Mouse (Mus musculus): Measurements from ENCODE around the gene Gm11127.
"Not testable (repeated sequence)": the region's sequence is repeated elsewhere in the genome, so short reads cannot be mapped to it uniquely, and the experiment has no call there.

Gene Gm11127

GRCm38 (mm10) chr17:36058362-36058761 is at the start of gene Gm11127:
Gene Gm11127 (minus strand): TSS chr17:36058371.
- DNase-seq (ENCODE audit: low spot score), result not testable (repeated sequence)

DNA sequence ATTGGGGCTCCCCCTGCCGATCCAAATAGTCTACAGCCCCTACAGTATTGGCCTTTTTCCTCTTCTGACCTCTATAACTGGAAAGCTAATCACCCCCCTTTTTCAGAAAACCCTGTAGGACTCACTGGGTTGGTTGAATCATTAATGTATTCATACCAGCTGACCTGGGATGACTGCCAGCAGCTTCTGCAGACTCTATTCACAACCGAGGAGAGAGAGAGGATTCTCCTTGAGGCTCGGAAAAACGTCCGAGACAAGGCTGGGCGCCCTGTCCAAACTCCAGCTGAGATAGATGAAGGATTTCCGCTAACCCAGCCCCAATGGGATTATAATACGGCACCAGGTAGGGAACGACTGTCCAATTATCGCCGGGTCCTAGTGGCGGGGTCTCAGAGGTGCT is 43.9 kb upstream of the Gm11127 start:
- DNase-seq (ENCODE audit: low spot score), result not testable (repeated sequence)

GRCm38 (mm10) chr17:36099603-36100002 is 41.4 kb upstream of the Gm11127 start:
- DNase-seq (ENCODE audit: low spot score), result not testable (repeated sequence)

DNA sequence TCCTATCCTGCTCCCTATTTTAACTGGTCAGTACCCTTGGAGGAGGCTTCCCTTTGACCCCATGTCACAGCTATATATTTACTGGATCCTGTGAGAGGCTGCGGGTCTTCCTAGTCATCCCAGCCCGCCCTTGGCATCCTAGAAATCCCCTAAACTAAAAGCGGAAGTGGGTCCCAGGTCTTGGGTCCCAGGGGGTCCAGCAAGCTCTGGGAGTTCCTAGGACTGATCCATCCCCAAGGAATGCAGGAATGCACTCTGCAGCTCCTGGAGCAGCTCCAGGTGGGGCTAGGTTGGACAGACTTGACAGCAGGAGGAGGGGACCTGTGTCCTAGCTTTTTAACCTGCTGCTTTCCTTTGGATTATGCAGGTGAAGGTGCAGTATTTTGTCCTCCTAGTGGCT is 35.8 kb upstream of the Gm11127 start:
- DNase-seq (ENCODE audit: low spot score), result no peak

DNA sequence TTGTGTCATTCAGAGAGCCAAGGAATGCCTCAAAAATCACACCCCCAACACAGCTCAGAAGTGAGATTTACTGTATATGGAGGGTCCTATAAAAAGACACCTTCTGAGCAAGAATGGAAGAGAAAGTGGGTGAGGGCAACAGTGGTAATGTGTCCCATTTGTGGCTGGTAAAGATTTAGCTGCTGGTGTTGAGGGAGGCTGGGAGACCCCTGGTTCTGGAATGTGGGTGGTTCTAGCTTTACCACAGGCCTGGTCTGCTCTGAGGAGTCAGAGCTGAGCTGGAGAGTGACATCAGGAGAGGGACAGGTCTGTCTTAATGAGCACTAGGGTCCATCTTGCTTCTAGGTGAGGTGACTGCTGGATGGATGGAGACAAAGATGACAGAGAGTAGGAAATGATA is 34.3 kb upstream of the Gm11127 start:
- DNase-seq (ENCODE audit: low spot score), result not testable (repeated sequence)

- not testable (repeated sequence) for DNase-seq (ENCODE audit: low spot score)
Observed at GRCm38 (mm10) chr17:36091933-36092332, 33.8 kb upstream of the Gm11127 start.

DNA sequence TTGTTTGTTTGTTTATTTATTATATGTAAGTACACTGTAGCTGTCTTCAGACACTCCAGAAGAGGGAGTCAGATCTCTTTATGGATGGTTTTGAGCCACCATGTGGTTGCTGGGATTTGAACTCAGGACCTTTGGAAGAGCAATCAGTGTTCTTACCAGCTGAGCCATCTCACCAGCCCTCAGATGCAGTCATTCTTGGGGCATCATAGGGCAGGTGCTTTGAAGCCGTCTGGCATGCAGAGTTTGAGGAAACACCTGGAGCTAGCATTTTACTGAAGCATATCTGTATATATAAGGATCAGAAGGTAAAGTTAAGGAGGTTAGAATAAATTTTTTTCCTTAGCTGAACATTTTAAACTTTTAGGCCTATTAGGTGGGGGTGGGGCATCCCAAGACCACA is 27.8 kb upstream of the Gm11127 start:
- DNase-seq (ENCODE audit: low spot score), result not testable (repeated sequence)

DNA sequence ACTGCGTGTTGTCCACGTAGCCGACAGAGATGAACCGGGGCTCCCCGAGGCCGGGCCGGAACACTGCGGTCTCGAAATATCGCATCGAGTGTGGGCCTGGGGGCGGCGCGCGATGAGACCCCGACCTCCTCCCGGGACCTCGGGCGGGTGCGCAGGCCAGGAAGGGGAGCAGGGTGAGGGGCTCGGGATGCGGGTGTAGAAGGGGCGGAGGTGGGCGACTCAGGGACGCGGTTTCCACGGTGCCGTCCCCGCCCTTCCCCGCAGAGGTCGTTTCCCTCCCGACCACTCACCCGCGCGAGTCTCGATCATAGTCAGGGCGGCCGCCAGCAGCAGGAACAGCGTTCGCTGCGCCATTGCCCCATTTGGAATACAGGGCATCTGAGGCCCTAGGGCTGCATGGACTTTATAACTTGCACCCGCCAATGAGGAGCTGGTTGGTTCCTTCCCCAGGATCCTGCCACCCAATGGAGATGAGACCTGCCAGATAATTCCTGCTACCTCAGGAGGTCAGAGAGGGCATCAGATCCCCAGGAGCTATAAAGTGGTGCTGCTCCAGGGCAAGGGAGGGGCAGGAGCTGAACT is 25.8 kb upstream of the Gm11127 start:
- no peak for DNase-seq (ENCODE audit: low spot score)

DNA sequence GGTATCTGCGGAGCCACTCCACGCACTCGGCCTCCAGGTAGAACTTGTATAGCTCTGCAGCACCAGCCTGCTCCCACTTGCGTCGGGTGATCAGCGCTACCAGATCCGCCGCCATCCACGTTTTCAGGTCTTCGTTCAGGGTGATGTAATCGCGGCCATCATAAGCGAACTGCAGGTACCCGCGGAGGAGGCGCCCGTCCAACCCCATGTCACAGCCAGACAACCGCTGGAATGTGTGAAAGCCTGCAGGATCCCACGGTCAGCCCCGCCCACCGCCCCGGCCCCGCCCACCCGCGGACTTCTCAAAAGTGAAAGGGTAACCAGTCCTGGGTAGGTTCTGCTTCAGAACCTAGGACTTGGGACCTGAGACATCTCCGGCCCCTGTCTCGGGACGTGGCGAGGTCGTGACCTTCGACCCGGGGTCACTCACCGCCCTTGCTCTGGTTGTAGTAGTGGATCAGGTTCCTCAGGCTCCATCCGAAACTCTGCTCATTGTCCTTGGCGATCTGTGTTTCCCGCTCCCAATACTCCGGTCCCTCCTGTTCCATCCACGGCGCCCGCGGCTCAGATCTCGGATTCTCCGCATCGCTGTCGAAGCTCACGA is 25.2 kb upstream of the Gm11127 start:
- no peak for DNase-seq (ENCODE audit: low spot score)

GRCm38 (mm10) chr17:36082519-36083232 is 24.5 kb upstream of the Gm11127 start:
- DNase-seq (ENCODE audit: low spot score), result not testable (repeated sequence)

GRCm38 (mm10) chr17:36081901-36082300 is 23.7 kb upstream of the Gm11127 start:
- DNase-seq (ENCODE audit: low spot score), result not testable (repeated sequence)

GRCm38 (mm10) chr17:36060829-36061228 is 2.7 kb upstream of the Gm11127 start:
- DNase-seq (ENCODE audit: low spot score), result peak; percentile 84

GRCm38 (mm10) chr17:36057927-36058326 is 244 bp downstream of the Gm11127 start:
- not testable (repeated sequence) for DNase-seq (ENCODE audit: low spot score)

- DNase-seq (ENCODE audit: low spot score), result no peak
Observed at GRCm38 (mm10) chr17:36043286-36043685, 14.9 kb downstream of the Gm11127 start.

- DNase-seq (ENCODE audit: low spot score), result peak; percentile 45
Observed at GRCm38 (mm10) chr17:36042610-36043169, 15.5 kb downstream of the Gm11127 start, which contains the start of the genes H2-T22 and Gm6034. Gene H2-T22 (minus strand): TSS chr17:36042747. Gene Gm6034 (plus strand): TSS chr17:36042961.

- DNase-seq (ENCODE audit: low spot score), result not testable (repeated sequence)
Observed at GRCm38 (mm10) chr17:36042055-36042454, 16.1 kb downstream of the Gm11127 start.

DNA sequence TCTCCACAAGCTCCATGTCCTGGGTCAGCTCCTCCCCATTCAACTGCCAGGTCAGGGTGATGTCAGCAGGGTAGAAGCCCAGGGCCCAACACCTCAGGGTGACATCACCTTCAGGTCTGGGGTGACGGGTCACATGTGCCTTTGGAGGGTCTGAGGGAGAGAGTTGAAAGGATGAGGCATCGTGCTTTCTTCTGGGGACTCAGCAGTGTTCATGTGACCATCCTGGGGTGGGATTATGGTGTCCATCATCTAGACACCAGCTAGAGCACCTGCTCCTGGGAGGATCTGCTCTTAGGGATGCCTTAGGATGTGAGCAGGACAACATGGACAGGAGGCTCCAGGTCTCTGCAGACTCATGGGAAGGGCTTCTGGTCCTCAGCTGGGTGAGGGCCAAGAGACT is 17.6 kb downstream of the Gm11127 start:
- DNase-seq (ENCODE audit: low spot score), result not testable (repeated sequence)

DNA sequence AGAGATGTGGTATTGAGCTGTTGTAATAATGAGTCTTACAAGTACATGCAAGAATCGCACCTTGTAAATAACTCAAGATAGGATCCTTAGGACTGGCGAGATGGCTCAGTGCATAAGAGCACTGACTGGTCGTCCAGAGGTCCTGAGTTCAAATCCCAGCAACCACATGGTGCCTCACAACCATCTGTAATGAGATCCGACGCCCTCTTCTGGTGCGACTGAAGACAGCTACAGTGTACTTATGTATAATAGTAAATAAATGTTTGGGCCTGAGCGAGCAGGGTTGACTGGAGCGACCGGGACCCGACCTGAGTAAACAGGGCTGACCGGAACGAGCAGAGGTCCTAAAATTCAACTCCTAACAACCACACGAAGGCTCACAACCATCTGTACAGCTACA is 22.0 kb downstream of the Gm11127 start:
- DNase-seq (ENCODE audit: low spot score), result not testable (repeated sequence)

DNA sequence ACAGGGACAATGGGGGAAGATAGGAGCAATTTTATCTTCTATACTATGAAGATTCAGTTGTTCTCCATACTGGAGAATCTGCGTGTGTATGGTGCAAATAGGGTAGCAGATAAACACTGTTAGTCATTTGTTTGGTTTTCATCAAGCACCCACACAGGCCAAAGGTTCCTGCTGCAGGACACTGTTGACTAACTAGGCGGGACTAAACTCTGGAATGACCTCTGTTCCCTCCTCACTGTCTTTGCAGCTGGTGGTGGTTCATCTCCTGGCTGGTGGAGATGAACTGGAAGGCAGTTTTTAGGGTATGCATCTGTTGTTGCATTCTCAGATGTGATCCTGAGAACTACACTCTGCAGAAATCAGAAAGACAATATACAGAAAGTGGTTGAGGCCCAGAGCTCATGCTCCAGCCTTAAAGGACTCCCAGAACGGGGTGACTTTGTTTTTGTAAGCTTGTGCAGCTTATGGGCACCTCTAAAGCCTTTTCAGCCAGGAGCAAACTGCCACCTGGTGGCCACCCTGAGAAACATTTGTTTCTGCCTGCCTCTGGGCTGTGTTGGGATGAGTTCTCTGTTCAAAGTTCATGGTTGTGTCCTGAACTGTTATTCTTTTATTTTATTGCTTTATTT is 23.0 kb downstream of the Gm11127 start:
- not testable (repeated sequence) for DNase-seq (ENCODE audit: low spot score)

DNA sequence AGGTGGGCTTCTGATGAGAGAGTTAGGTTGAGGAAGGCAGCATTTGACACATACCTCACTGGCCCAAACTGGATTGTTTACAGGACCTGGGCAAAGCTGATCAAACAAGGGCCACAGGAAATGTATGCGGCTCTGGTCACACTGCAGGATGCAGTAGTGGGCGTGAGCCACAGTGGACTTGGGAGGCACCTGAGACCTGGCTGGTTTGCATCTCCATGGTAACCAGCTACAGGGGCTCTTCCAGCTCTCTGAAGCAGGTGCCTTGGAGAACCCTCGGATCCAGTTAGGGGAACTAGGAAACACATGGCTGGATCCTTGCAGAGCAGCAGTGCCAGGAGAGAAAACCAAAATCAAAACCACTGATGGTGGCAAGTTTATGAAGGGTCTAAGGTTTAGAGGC is 23.6 kb downstream of the Gm11127 start:
- DNase-seq (ENCODE audit: low spot score), result not testable (repeated sequence)

DNA sequence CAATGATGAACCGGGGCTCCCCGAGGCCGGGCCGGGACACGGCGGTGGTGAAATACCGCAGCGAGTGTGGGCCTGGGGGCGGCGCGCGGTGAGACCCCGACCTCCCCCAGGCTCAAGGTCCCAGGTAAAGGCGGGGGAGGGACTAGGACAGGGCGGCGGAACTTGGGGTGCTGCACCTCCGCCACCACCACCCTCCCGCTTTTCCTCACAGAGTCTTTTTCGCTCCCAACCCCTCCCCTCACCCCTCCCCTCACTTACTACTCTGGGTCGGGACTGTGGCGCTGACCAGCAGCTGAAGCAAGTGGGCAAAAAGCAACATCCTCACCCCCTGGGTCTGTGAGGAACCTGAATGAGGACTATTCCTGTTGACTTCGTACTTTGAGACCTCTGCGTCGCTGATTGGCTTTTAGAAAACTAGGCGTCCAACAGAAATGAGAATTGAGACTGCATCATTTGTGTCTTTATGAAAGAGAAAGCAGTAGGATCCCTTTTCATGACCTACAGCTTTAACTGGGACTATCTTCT is 25.8 kb downstream of the Gm11127 start, which contains the start of gene H2-T23:
Gene H2-T23 (minus strand): TSS at position 505 of the 525 bp plus-strand sequence.
- DNase-seq (ENCODE audit: low spot score), result peak; percentile 33
